Mouse (Mus musculus) cerebellum, adult 18-20 months (tissue): ENCODE data around the gene Xpnpep2.

Source experiments
- DNase-seq, 2 experiments: peaks; one replicate each; pipeline ENCODE4 v3.0.0; 2021

Gene Xpnpep2

GRCm38 (mm10) chrX:48126903-48127476 is 18.5 kb downstream of the Xpnpep2 start:
- no peak for DNase-seq

DNA sequence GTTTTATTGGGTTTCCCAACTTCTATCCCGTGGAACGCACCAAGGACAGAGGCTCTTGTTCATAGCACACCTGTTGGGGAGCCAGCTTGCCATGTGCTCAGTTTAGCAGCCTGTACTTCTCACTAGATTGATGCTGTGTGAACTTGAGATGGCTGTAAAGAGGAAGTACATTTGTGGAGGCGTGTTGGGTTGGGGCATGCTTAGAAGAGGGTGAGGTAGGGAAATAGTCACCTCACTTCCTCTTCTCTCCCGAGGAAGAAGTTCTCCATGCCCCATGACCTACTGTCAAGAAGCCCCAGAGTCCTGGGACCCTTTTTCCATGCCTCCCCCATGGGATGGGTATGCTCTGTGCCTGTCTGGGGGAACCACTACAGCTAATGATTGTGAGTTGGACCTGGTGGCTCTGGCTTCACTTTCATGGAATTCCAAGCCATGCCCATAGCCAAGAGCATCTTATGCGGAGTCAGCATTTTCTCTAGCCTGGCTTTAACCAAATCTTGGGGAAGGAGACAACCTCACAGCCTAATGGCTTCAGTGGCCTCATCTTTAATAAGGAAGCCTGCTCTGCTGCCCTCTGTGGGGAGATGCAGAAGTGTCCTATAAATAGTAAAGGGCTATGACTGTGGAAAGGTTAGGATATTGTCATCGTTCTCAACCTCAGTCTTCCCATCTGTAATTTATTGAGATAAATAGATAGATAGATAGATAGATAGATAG is 19.1 kb downstream of the Xpnpep2 start:
- no peak for DNase-seq

DNA sequence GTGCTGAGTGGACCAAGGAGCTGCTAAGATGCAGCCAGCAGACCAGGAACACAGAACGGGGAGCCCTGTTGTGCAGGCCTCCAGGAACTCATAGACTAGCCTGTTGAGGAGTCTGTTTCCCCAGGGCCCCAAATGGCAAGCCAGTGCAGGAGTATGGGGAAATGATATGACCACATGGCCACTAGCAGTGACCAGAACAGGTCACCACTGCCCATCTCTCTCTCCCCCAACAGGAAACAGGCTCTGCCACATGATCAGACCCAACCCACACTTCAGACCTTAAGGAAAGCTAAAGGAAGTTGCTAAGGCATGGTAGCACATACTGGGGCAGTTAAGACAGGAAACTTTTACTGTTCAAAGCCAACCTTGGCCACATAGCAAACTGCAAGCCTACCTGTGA is 20.6 kb downstream of the Xpnpep2 start:
- no peak for DNase-seq

DNA sequence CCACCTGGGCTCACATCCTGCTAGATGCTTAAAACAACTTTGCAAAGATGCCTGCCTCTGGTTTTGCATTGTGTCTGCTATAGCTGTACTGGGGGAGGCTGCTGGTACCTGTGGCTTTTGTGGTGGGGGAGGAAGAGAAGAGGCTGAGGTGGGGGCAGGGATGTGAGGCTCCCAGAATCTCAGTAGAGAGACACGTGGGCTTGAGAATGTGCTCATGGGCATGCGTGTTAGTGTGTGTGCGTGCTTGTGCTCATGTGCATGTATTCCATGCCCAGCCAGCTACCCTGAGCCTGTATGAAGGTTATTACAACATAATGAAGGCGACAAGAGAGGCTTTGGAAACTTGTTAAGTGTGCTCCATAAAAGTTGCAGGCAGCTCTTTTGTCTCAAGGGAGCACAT is 28.4 kb downstream of the Xpnpep2 start:
- no peak for DNase-seq

GRCm38 (mm10) chrX:48138011-48138410 is 29.5 kb downstream of the Xpnpep2 start:
- no peak for DNase-seq

DNA sequence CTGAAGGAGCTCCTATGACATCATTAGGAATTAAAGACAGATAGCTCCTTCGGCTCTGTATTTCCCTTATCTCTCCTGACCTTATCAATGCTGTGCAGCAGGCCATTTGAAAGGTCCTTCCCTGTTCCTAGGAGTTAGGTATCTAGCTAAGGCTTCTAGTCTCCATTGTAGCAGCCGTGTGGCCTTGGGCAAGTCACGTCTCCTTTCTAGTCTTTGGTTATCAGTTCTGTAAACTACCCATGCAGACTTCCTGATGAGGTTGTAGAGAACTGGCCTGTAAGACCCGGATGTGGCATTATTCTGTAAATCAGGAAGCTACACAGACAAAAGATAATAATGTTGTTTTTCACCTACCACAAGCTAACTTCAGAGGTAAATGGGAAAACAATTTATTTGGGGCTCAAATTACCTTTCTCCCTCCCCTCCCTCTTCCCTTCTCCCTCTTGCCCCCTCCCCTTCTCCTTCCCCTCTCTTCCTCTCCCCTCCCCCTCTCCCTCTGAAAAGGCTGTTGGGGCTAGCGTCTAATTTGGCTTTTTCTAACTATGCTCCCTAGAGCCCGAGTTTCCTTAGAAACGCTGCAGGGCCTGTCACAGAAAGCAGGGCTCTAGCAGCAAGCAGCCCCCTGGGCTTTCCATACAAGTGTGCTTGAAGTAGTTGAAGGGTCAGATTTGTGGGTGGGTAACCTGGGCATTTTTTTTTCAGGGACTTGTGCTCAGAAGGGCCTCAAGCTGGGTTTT is 30.2 kb downstream of the Xpnpep2 start:
- no peak for DNase-seq

GRCm38 (mm10) chrX:48139368-48140285 is 31.1 kb downstream of the Xpnpep2 start:
- DNase-seq = no peak

DNA sequence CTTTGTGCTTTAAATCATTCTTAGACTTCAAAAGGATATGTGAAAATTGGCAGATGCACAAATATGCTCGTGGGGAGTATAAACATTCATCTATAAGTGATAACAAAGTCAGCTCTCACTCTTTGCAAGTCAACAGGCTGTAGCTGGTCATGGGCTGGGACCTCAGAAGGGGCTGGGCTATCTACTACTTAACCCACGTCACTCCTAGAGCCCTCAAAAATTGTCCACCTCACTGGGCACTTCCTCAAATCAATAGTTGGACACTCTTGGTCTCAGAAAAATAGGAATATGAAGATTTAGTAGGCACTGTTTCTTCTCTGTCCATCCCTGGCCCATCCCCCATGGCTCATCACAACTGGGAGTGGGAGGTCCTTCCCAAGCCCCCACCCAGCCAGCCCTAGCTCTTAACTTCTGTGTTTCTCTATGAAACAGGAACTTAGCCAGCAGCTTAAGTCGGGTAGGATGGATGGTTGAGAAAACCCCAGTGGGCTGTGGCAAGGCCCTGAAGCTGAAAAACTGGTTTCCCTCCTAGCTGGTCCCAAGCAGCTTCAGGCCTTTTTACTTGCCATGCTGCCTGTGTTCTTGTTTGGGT is 31.9 kb downstream of the Xpnpep2 start:
- DNase-seq = no peak

- no peak for DNase-seq
Measured at GRCm38 (mm10) chrX:48141481-48141880, 33.0 kb downstream of the Xpnpep2 start.

DNA sequence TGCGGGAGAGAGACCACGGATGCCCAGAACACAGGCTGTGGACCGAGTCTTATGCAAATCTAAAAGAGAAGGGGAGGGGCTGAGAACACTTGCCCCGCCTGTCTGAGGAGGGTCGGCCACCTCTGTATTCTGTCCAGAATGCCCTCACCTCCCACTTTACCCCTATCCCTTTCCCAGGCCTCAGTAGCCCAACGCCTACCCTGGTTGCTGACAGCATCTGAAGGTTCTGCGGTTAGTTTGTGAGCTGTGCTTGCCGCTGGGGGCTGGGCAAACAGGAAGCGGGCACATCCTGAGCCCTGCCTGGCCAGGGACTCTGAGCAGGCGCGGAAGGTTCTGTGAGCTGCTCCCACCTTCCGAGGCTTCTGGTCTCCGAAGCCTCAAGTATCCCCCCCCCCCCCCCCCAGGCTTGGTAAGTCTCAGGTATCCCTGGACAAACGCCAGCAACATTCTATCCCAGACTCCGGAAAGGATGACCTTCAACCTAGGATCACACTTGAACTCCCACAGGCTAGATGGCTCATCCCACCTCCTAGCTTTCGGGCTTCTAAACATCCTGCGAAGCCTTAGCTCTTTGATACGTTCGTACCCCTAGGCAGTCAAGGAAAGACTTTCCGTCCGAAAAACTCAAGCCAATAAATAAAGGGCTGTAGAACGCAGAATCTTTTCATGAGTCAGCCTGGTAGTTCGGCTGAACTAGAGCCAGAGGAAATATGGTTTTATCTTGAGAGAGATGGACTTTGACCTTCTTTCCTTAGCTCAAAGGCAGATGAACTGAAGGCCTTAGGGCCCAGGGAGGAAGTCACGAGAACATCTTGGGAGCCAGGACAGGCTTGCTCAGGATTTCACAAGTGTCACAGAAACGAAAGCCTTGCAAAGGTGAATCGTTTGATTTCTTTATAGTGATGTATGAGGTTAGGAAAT is 35.1 kb downstream of the Xpnpep2 start:
- DNase-seq = no peak

GRCm38 (mm10) chrX:48146262-48146661 is 37.7 kb downstream of the Xpnpep2 start, which contains the start of gene Sash3:
Sash3 (plus strand) TSS chrX:48146436.
- no peak for DNase-seq

- DNase-seq = no peak
Measured at GRCm38 (mm10) chrX:48147226-48147625, 38.7 kb downstream of the Xpnpep2 start.

GRCm38 (mm10) chrX:48147741-48148186 is 39.2 kb downstream of the Xpnpep2 start:
- DNase-seq = no peak

- no peak for DNase-seq
Measured at GRCm38 (mm10) chrX:48152106-48152505, 43.6 kb downstream of the Xpnpep2 start.

GRCm38 (mm10) chrX:48153414-48153813 is 44.9 kb downstream of the Xpnpep2 start:
- no peak for DNase-seq

DNA sequence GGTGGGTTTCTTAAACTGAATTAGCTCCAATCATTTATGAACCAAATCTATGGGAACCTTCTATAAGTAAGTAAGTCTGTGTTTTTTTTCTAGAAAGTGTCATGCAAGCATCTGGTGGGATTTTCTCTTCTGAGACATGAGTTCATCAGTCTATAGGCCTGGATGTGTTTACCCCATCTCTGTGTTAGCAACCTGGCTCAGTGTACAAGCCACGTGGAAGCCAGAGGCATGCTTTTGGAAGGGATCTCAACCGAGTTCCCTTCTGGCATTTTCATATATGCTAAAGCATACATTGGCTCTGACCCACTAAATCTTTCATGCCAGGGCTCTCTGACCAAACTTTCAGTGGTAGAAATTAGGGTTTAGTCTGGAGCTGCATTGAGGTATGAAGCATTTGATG is 45.4 kb downstream of the Xpnpep2 start:
- DNase-seq = no peak

GRCm38 (mm10) chrX:48155489-48155888 is 47.0 kb downstream of the Xpnpep2 start:
- no peak for DNase-seq

- no peak for DNase-seq
Measured at GRCm38 (mm10) chrX:48157396-48157795, 48.9 kb downstream of the Xpnpep2 start.

DNA sequence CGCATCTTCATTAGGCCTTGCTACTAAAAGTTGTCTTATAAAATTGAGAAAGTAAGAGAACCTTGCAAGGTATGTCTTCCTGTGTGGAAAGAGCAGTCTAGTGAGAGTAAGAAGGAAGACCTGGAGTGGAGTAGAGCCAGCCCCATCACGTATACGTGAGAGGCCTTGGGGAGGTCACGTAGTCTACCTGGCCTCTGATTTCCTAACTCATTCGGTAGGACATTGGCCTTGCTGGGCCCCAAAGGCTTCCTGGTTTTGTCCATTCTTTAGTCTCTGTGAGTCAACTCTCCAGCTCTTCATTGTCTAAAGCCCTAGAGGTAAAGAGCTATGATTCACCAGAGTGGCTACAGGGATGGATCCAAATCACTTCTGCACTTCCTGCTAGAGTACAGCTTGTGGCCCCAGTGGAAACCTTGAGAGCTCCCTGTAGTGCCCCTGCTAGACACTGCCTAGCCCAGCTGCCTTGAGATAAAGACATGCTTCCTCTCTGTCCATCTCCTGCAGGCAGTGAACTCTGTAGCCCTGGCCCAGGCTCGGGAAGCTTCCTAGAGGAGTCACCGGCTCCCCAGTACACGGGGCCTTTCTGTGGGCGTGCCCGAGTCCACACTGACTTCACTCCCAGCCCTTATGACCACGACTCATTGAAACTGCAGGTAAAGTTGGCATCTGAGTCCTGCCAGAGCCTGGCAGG is 49.8 kb downstream of the Xpnpep2 start:
- no peak for DNase-seq

DNA sequence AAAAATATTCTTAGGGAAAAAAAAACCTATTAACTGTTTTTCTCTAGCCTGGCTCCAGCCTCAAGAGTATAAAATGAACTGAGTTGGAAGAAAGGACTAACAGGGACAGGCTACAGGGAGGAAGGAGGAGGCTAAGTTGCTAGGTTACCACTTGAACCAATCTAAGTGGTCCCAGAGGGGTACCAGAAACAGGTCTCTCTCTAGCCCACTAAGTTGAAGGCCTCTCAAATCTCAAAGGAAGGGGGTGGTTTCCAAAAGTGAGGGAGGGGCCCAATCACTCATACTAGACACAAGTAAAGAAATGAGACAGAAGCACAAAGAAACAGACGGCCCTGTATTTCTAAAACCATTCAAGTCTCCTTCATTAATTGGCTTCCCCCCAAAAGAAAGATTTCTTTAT is 61.4 kb downstream of the Xpnpep2 start:
- no peak for DNase-seq

DNA sequence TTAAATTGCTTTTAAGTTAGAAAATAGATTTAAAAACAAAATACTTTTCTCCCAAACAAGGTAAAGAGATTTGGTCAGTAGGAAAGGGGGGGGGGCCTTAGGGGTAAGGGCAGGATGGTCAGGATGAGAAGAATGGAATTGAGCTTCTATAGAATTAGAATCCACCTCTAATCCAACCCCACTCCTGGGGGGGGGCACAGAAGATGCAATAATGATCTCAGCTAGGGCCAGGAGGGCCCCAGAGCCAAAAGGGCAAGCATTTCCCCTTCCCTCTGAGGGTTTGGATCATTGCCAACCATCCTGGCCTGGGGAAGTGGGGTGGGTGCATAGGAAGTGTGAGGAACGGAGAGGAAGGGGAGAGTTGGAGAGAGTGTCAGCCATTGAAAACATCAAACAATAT is 61.8 kb downstream of the Xpnpep2 start:
- no peak for DNase-seq
